Mouse (Mus musculus): ENCODE data around the gene Hyls1. TPM values are rescaled to one million over a fixed set of nuclear protein-coding genes. Genes with fewer than 3 reads are reported as not detected.

Hyls1 gene
- total and polyA plus RNA-seq, 3 experiments, result 10.5 to 10.6 TPM; not detected in 1

GRCm38 (mm10) chr9:35558257-35559008, 11.8 kb downstream of the Hyls1 start, which contains the start of the genes Ddx25 and Pus3:
Gene Ddx25, minus strand, starts transcription at chr9:35558528.
Gene Pus3, plus strand, starts transcription at chr9:35558595.
- Histone ChIP-seq H3K27me3 (ENCODE audit: control insufficient read depth in 1 of 2, insufficient read depth in 2 of 2, low read length in 2 of 2) (peaks cover 0 to 11% of the 10 kb centered on the region in 2 experiments; a peak in 3 of 4 replicates), H3K9ac (ENCODE audit: control insufficient read depth, low read depth, low read length, poor library complexity, severe bottlenecking) (peak within 1 kb of the TSS; percentile 64), H3K9me3 (replicated peaks; ENCODE audit: insufficient read depth, low read length) (no peaks in the 10 kb centered on the region), H3K4me1 (ENCODE audit: control insufficient read depth in 1 of 2, insufficient read depth in 2 of 2, low read length in 2 of 2) (peaks cover 0 to 11% of the 10 kb centered on the region in 2 experiments; a peak in 3 of 4 replicates), H3K27ac (ENCODE audit: control insufficient read depth, low read depth, low read length) (peak within 1 kb of the TSS; percentile 56), H3K79me2 (ENCODE audit: control insufficient read depth, insufficient read depth, low read length, poor library complexity) (peaks cover 20% of the 10 kb centered on the region), H3K36me3 (ENCODE audit: control insufficient read depth in 1 of 2, insufficient read depth in 2 of 2, low read length in 2 of 2) (peaks cover 9 to 24% of the 10 kb centered on the region in 2 experiments), H3K4me3 (ENCODE audit: control insufficient read depth in 1 of 2, insufficient read depth in 1 of 2, low read depth in 2 of 2, low read length in 2 of 2) (peak within 1 kb of the TSS; percentile 64 to 92)
- DNase-seq (ENCODE audit: low read depth, low spot score), result no peak
- no peak for TF ChIP-seq KAT2A (conservative IDR thresholded peaks at IDR 0.05; ENCODE audit: low read depth, low read length)
- no peak for TF ChIP-seq CHD2 (IDR thresholded peaks at IDR 0.05; ENCODE audit: low read length)
- no peak for TF ChIP-seq MXI1 (IDR thresholded peaks at IDR 0.05; ENCODE audit: low read depth, low read length)
- no peak for TF ChIP-seq MYB (IDR thresholded peaks at IDR 0.05; ENCODE audit: low read depth, low read length)
- no peak for TF ChIP-seq MYC (IDR thresholded peaks at IDR 0.05; ENCODE audit: low read depth, low read length)
- no peak for TF ChIP-seq GABPA (IDR thresholded peaks at IDR 0.05; ENCODE audit: low read depth, low read length)
- TF ChIP-seq POLR2A (IDR thresholded peaks at IDR 0.05; ENCODE audit: control insufficient read depth in 1 of 2, insufficient read depth in 1 of 2, low read depth in 1 of 2, low read length in 2 of 2, poor library complexity in 1 of 2), result no peak
- TF ChIP-seq CTCF (IDR thresholded peaks at IDR 0.05 in 2 of 3, conservative IDR thresholded peaks at IDR 0.05 in 1 of 3; ENCODE audit: control insufficient read depth in 1 of 3, insufficient read depth in 1 of 3, low read depth in 2 of 3, low read length in 3 of 3, poor library complexity in 1 of 3, severe bottlenecking in 1 of 3), result no peak
- TF ChIP-seq ZNF384 (IDR thresholded peaks at IDR 0.05; ENCODE audit: low read depth, low read length), result no peak
- TF ChIP-seq TAL1 (IDR thresholded peaks at IDR 0.05; ENCODE audit: low read length), result no peak
- TF ChIP-seq SMC3 (IDR thresholded peaks at IDR 0.05; ENCODE audit: low read depth, low read length), result no peak
- no peak for TF ChIP-seq ETS1 (IDR thresholded peaks at IDR 0.05; ENCODE audit: low read depth, low read length)
- TF ChIP-seq USF1 (IDR thresholded peaks at IDR 0.05; ENCODE audit: low read depth, low read length), result no peak
- TF ChIP-seq NRF1 (IDR thresholded peaks at IDR 0.05; ENCODE audit: insufficient read depth, low read depth, low read length, poor library complexity, severe bottlenecking), result no peak
- TF ChIP-seq HCFC1 (IDR thresholded peaks at IDR 0.05; ENCODE audit: low read depth, low read length), result no peak
- TF ChIP-seq SIN3A (IDR thresholded peaks at IDR 0.05; ENCODE audit: low read length), result no peak

GRCm38 (mm10) chr9:35556494-35557102, 13.6 kb downstream of the Hyls1 start:
- H3K36me3 ChIP-seq (ENCODE audit: control insufficient read depth in 1 of 2, insufficient read depth in 2 of 2, low read length in 2 of 2), result peaks cover 4 to 18% of the 10 kb centered on the region in 2 experiments; a peak in 3 of 4 replicates
- no peak overlapping the region for H3K9ac ChIP-seq (ENCODE audit: control insufficient read depth, low read depth, low read length, poor library complexity, severe bottlenecking)
- no peaks in the 10 kb centered on the region for H3K9me3 ChIP-seq (replicated peaks; ENCODE audit: insufficient read depth, low read length)
- H3K4me1 ChIP-seq (ENCODE audit: control insufficient read depth in 1 of 2, insufficient read depth in 2 of 2, low read length in 2 of 2), result peaks cover 0 to 9% of the 10 kb centered on the region in 2 experiments; a peak in 2 of 4 replicates
- H3K4me3 ChIP-seq (ENCODE audit: control insufficient read depth in 1 of 2, insufficient read depth in 1 of 2, low read depth in 2 of 2, low read length in 2 of 2), result no peak overlapping the region
- no peak for DNase-seq (ENCODE audit: low read depth, low spot score)
- H3K27me3 ChIP-seq (ENCODE audit: control insufficient read depth in 1 of 2, insufficient read depth in 2 of 2, low read length in 2 of 2), result peaks cover 0 to 11% of the 10 kb centered on the region in 2 experiments
- no peak for TF ChIP-seq E2F4 (IDR thresholded peaks at IDR 0.05; ENCODE audit: borderline replicate concordance, low read depth, low read length)
- no peak for TF ChIP-seq TBP (IDR thresholded peaks at IDR 0.05; ENCODE audit: low read depth, low read length)
- no peak for TF ChIP-seq NRF1 (IDR thresholded peaks at IDR 0.05; ENCODE audit: insufficient read depth, low read depth, low read length, poor library complexity, severe bottlenecking)
- TF ChIP-seq HCFC1 (IDR thresholded peaks at IDR 0.05; ENCODE audit: low read depth, low read length), result no peak
- no peak for TF ChIP-seq SMC3 (IDR thresholded peaks at IDR 0.05; ENCODE audit: low read depth, low read length)
- no peak for TF ChIP-seq GATA1 (IDR thresholded peaks at IDR 0.05; ENCODE audit: low read depth, low read length)
- no peak for TF ChIP-seq ELF1 (IDR thresholded peaks at IDR 0.05; ENCODE audit: low read depth, low read length)
- no peak for TF ChIP-seq ZMIZ1 (IDR thresholded peaks at IDR 0.05; ENCODE audit: low read depth, low read length)
- TF ChIP-seq CHD2 (IDR thresholded peaks at IDR 0.05; ENCODE audit: low read length), result no peak
- TF ChIP-seq ZNF384 (IDR thresholded peaks at IDR 0.05; ENCODE audit: low read depth, low read length), result no peak
- no peak overlapping the region for H3K27ac ChIP-seq (ENCODE audit: control insufficient read depth, low read depth, low read length)
- H3K79me2 ChIP-seq (ENCODE audit: control insufficient read depth, insufficient read depth, low read length, poor library complexity), result peaks cover 14% of the 10 kb centered on the region
